Mouse (Mus musculus) CD8-positive naive resting alpha-beta T cell, adult 57 days (primary cell): ENCODE data around the gene Rbm24. TPM values are rescaled to one million over a fixed set of nuclear protein-coding genes. Genes with fewer than 3 reads are reported as not detected.

Experiments
- total RNA-seq: library from RNA; stranded (reverse); gene quantifications from one replicate; pipeline ENCODE4 v1.2.4, GENCODE M21; 2023

Rbm24 gene
- total RNA-seq, result 0.21 TPM

GRCm38 (mm10) chr13:46418141-46418601 is at the start of gene Rbm24:
Gene Rbm24, plus strand, starts transcription at chr13:46418434.

Other genes with a start within 250 kb of the Rbm24 start
- gene Stmnd1, start 144.7 kb upstream of the Rbm24 start, total RNA-seq, result not detected
- gene Cap2, start 83.4 kb downstream of the Rbm24 start, total RNA-seq, result 3.9 TPM